Mouse (Mus musculus): ENCODE results near the gene Rep15. TPM values are rescaled to one million over a fixed set of nuclear protein-coding genes. Genes with fewer than 3 reads are reported as not detected.

Rep15 gene
- 1 to 10 TPM in 3 of 4 experiments, under 1 TPM in 1; 0.70 to 2.7 (median 1.2) TPM for total RNA-seq (2022)

DNA sequence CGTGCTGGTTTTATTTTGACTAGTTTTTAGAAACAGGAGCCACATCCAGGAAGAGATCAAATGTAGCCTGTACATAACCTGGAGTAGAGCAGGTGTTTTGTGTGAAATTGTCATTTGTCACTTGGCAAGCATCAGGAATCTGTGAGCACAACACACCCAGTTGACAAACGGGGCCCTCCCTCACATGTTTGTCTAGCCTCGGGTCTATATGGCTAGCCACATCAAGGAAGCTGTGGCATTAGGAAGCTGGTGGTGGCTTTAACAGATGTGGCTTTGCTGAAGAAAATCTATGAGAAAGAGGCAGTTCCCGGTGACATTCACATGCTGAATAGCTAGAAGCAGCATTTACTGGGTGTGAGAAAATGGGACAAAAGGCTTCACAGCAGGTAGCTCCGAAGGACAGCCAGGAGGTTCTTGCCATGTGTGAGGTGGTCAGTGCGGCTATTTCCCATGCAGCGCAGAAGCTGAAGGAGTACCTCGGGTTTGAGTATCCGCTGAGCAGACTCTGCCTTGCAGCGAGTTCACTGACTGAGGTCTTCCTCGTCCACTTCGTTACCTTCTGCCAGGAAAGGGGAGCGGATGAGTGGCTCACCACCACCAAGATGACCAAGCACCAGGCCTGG lies at the start of gene Rep15:
TSS of gene Rep15 (plus strand) at position 282 of the 623 bp plus-strand sequence.
- no peak for DNase-seq

DNA sequence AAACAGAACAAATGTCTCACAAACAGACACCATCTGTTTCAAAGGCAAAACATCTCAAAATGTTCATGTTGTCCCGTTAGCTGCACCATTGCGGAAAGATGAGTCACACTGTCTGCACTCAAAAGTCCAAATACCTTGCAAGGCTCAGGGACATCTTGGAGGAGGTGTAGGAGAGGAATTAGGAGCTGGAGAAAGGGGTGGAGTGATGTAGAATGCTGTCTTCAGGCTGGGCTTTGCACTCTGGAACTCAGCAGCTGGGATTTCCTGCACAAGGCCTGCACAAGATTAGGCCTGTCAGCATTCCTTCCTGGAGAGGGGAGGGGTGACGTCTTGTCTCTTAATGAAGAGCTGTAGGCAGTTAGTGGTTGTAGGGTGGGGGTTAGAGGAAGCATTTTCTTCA lies 47.8 kb upstream of the Rep15 start:
- no peak for DNase-seq

DNA sequence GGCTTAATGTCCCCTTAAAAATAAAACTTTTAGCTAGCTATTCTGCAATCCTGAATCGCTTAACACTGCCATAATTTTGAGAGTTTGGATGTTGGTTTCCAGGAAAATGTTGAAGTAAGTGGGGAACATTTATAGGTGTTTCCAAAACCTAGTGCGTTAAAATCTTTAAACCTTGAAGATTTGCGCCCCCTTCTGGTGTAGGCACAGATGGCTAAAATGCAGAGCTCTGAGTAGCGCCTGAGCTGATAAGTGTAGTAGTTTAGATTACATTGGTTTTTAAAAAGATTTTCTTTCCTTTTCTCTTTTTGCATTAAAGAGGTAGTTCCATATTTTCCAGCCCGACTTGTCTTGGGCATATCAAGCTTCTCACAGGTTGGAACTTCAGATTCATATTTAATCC lies 38.1 kb upstream of the Rep15 start:
- DNase-seq, result no peak

DNA sequence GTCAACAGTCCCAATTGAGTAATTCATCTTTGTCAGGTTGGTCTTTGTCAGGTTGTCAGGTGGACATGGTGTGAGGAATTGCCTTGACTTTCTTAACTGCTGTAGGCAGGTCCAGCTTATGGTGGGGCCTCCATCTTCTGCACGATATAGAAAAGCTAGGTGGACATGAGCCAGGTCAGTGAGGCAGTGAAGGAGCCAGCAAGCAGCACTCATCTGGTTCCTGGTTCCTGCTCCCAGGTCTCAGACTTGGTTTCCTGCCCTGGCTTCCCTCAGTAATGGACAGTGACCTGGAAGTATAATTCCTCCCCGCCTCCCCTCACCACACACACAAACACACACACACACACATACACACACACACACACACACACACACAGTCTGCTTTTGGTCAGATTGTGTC lies 37.0 kb upstream of the Rep15 start:
- DNase-seq, result no peak

DNA sequence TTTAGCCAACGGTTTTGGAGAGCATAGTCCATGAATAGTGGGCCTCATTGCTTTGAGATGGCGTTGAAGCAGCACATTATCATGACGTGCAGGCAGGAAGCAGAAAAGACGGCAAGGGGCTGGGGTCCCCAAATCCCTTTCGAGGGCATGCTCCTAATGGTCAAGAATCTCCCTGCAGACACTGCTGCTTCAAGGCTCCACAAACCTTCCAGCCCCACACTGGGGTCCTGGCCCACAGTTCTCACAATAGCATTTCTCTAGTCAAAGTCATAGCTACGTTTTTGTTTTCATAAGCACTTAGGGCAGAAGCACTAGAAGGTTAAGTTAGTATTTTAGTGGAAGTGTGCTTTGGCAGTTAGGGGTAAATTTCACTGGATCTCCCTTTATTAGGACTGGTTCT lies 36.5 kb upstream of the Rep15 start:
- no peak for DNase-seq

DNA sequence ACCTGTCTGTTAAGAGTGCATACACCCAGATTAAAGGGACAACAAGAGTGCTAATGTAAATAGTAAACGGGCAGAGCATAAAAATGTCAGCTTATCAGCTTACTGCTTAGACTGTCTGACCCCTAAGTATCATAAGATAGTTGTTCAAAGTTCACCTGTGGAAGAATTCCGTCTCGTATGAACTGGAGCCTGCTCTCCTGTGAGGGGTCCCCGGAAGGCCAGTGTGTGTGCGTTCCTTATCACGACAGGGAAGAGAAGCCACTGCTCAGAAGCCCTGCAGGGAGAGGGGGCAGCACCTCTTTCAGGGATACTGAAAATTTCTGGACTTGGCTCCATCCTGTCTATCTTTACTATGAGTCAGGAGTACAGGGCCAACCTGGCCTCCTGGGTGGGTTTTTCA lies 35.4 kb upstream of the Rep15 start:
- no peak for DNase-seq

DNA sequence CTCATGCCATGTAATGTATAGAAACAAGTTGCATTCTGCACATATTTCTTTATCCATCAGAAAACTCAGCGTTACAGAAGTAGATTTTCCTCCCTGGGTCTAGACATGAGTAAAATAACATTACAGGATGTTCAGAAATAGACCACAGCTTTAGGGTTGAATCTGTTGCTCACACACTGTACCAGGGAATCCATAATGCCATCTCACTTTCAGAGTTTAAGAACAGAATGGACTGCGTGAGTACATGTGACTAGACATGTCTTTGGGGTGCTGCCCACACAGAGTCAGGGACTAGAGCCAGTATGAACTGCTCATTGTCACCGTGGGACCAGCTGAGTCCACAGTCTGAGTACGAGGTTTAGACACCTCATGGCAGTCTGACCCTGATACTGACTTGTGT lies 33.7 kb upstream of the Rep15 start:
- no peak for DNase-seq

DNA sequence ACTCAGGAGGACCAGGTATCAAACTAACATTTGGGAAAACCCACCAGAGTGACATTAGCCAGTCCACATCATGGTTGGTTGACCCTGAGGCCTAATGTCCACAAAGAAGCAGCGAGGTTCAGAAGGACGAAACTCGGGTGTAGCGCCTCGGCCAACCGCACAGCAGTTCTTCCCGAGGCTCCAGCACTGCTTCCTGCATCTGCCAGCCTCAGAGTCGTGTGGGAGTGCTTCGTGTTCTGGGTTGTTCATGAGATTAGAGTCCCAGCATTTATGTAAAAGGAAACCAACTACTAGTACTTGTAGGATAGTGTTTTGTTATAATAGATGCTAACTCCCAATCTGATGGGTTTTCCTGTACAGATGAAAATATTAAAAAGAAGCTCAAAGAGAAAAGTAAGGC lies 33.1 kb upstream of the Rep15 start:
- no peak for DNase-seq

DNA sequence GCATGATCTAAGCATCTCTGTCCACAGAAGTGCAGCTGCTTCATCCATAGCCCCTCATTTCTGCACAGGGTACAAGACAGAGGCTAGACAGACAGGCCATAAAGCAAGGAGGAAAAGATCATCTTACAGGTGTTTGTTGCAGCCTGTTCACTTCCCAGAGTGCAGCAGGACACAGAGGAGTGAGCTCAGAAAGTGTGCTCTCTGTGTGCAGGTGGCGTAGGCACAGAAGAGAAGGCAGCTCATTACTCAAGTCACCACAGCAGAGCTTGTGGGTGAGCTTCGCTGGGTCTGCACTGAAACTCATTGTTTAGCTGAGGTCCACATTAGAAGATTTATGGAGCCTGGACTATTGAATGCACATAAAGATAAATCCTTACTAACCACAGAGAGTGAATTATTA lies 32.6 kb upstream of the Rep15 start:
- no peak for DNase-seq

DNA sequence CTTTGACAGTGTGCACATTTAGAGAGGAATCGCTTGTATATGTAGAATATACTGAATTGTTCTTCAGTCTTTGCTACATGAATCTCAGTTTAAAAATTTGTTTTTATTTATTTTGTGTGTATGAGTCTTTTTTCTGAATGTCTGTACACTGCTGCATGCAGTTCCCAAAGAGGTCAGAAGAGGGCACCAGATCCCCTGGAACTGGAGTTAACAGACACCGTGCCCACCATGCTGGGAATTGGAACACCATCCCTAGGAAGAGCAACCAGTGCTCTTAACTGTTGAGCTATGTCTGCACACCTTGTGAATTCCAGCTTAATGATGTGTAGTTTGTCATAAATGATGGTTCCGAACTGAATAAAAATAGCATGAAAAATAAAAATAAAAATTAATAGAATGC lies 24.2 kb upstream of the Rep15 start:
- DNase-seq, result no peak

DNA sequence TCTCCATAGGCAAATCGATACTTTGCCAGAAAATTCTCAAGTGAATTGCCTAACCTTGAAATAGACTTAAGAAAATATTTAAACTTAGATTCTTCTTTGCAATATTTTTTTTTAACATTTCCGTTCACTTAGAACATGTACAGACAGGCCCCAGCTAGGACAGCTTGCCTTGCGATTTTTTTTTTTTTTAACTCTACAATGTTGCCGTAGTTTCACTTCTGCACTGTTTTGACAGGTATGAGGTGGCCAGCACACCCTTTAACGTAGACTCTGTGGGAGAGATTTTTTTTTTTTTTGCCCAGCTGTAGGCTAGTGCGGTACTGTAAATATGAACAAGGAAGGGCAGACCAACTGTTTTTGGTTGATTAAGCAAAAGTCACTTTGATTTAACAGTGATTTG lies 22.0 kb upstream of the Rep15 start:
- no peak for DNase-seq

DNA sequence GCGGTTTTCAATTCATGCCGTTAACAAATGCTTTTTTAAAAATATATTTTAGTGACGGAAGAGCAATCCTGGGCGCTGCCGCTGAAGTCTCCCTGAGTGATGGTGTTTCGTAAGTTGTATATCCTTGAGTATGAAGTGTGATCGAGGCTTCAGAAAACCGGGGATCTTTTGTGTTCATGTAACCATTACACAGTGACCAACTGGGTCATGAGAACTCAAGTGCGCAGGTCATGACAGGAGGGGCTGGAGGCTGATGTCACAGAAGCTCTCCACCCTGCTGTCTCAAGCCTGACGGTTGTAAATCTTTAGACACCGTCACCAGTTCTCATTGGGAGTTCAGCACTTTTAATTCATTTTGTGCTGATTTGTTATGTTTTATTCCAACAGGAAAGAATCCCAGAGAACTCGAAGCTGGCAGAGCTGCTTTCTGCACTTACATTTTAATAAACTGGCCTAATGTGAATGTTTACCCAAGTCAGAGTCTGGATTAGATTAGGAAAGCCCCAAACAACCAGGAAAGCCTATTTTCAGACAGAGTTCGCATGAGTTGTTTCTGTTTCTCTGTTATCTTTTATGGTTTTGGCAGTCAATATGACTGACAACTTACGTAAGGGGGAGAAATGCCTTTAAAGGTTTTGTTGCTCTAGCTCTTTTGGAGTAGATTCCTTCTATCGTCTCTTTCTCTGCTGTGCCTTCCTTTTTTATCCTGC lies 21.4 kb upstream of the Rep15 start:
- no peak for DNase-seq

DNA sequence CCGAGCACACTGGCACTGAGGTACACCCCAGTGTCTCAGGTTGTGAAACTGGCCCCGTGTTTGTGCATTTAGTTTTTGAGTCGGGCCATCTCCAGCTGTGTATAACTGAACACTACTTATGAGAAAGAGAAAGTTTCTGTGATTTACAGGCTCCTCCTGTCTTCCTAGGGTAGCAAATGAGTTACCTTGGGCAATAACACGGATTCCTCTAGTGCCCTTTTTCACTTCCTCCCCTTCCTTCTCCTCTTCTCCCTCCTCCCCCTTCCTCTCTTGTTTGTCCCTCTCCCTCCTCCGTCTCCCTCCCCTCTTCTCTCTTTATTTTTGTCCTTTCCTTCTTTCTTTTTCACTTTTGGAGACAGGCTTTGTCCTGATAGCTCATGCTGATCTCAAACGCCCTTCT lies 20.8 kb upstream of the Rep15 start:
- DNase-seq, result no peak

DNA sequence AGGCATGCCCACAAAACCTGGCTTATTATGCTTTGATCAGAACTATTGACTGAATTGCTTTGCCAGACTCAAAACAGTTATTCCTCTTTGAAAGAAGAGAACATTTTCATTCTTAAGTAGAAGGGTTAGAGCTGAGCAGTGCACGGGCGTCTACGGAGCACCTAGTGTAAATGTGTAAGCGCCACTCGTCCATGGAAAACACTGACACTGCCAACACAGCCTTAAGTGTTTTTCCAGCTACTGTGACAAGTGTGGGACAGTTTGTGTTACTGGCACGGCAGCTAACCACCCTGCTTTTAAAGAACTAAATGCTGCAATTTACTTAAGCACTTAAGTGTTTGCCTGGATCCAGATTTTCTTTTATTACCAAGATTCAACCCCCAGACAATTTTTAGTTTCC lies 20.4 kb upstream of the Rep15 start:
- DNase-seq, result no peak

DNA sequence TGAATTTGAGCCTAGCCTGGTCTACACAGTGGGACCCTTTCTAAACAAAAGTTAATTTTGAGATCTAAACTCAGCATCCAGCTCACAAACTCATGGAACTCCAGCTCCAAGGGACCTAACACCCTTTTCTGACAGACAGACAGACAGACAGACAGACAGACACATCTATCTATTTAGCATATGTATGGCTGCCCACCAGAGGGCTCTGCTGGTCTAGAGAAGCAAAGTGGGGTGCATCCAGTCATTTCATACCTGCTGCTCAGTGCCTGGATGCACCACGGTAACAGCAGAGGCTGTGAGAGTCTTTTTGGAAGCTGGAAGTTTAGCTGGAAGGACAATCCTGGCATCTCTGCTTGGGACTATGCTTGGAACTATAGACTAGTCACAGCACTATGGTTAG lies 18.8 kb upstream of the Rep15 start:
- DNase-seq, result no peak

DNA sequence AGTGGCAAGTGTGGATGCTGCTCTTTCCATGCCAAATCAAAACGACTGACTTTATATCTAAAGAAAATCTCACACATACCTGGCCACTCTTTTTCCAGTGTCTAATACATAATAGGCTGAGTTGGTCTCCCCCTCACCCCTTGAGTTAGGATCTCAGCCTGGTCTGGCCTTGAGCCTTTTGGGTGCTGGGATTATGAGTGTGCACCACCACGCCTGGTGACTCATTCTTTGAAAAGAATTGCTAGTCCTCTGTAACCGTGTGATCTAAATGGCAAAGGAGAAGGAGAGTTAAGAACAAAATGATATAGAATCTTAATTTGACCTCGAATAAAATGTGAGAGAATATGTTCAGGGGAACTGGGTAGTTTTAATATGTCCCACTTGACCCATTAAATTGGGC lies 14.5 kb upstream of the Rep15 start:
- DNase-seq, result no peak

DNA sequence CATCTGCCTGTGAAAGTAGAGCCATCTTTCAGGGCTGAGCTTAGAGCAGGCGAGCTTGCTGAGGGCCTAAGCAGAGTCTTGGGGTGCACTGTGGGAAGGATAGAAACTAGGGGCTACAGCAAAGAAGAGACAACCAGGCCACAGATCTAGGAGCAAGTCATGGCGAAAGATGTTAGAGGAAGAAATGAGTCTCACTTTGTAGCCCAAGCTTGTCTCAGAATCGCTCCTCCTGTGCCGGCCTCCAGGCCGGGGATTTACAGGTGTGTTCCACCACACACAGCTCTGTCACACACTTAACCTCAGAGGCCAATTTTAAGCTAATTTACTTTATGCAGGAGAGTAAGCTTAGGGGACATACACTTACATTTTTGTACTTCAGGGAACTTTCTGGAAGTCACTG lies 14.0 kb upstream of the Rep15 start:
- DNase-seq, result no peak

DNA sequence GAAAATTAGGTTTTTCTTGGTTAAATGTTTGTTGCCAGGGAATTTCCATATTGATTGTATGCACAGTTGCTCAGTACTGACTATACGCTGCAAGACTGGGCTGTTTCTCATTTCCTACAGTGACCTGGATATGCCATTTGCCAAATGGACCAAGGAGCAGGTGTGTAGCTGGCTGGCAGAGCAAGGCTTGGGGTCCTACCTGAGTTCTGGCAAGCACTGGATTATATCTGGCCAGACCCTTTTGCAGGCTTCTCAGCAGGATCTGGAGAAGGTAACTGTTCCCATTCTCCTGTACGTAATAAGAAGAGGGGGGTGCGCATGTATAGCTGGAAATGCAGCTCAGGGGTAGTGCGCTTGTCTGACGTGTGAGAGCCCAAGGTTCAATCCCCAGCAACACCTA lies 11.2 kb upstream of the Rep15 start:
- no peak for DNase-seq

DNA sequence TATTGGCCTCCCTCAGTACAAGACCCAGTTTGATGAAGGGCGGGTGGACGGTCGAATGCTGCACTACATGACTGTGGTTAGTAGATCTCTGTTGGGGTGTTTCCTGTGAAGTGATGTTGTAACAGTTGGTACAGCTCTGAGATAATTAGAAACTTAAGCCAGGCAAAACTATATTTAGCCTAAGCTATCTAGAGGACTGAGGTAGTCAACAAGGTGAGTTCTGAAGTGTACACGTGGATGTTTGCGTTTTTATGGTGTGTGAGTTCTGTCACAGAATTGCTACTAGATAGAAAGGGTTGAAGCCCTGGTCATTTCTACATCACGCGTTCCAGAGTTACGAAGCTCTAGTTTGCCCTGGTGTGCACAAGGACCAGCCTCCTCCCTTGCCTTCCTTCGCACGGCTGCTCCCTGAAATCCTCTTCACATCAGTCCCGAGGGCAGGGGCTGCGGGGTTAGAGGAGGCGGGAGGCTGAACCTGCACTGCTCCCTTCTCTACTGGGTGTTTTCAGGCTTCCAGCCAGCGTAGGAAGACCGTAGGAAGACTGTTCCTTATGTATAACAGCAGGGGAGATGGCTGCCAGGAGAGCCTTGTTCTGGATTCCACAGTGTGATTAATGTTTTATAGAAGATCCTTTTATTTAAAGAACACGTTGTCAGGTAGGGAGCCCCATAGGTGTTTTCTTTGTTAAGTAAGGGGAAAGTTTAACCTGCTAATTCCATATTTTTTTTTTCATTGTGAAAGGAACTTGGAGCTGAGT lies 9.8 kb upstream of the Rep15 start:
- no peak for DNase-seq

DNA sequence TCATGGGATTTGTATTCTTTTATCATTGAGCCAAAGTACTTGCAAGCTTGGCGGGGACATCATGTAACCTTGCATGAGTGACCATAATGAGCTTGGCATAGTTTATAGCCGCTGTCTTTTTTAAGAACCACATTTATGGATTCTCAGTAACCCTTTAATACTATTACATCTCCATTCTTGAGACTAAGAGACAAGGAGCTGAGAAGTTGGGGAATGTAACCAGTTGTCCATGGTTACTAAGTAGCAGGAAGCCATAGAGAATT lies 9.3 kb upstream of the Rep15 start:
- DNase-seq, result no peak

DNA sequence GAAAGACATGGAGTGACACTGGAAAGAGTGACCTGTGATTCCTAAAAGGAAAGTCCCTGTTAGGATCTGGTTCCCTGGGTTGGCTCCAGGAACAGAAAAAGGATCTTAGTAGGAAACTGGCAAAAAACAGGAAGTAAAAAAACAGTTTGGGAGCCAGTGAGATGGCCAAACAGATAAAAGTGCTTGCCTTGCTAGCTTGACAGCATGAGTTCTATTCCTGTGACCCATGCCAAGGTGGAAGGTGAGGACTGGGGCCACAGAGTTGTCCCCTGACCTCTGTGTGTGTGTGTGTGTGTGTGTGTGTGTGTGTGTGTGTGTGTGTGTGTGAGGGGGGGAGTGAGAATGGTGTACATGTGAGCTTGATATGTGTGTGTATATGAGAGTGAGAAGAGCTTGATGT lies 8.8 kb upstream of the Rep15 start:
- DNase-seq, result no peak

DNA sequence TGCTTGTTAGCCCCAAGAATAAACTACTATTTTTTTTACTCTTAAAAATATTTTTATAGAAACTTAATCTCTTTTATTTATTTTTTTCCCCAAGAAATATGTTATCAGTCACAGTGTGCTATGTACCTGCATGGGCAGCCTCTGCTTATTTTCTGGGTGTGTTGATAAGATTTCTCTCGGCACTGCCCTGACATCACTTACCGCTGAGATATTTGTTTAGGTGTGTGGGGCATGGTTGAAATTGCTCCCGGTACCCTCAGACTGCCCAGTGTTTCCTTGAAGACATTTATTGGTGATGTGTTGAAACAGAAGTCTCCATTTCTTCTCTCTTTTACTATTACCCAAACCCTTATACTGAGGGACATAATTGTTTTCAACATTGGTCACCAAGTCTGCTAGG lies 7.6 kb upstream of the Rep15 start:
- DNase-seq, result no peak

DNA sequence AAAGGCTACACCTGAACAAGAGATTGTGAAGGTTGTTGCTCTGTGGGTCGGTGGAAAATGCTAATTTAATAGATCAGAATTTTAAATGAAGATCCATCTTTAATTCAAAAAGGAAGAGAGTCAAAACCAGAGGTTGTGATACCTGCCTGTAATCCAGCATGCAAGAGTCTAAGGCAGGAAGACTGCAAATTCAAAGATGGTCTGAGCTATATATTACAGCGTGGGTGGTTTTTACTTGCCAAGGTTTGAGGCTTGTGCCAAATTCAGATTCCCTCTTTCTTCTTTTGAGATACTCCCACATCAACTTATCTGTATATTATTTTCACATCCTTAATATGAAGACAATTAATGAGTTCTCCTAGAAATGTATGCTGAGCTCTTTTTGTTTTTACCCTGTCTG lies 4.0 kb upstream of the Rep15 start:
- DNase-seq, result no peak

DNA sequence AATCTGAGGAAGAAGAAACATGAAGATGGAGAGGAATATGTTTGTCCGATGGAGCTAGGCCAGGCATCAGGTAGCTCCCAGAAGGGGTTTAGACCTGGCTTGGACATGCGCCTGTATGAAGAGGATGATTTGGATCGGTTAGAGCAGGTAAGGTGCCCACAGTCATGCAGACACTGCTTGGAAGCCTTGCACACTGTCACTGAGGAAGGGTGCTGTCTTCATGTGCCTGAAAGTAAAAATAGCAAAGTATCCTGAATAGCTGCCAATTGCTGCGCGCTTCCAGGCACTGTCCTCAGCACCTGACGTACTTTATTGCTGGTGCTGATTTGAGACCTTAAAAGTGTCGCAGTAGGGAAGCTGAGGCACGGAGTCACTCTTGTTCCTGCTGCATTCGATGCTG lies 2.8 kb upstream of the Rep15 start:
- DNase-seq, result no peak
